Mouse (Mus musculus) MEL (cell line): ENCODE measurements around the gene Scamp2. TPM values are rescaled to one million over a fixed set of nuclear protein-coding genes. Genes with fewer than 3 reads are reported as not detected.

Source experiments
- DNase-seq: peaks from one replicate; pipeline ENCODE4 v3.0.0; 2011; ENCODE audit warnings: low read depth, low spot score
- H3K27ac ChIP-seq: 2 replicates; pipeline ENCODE4 v1.5.1; 2012; ENCODE audit warnings: low read depth, mild to moderate bottlenecking, control low read depth, low read length, moderate library complexity; ENCODE audit not compliant: control insufficient read depth
- H3K27me3 ChIP-seq, 2 experiments: fragments of 150-350 bp in 1 of 2; sonication (generic) in 1 of 2; 2 replicates each; pipeline ENCODE4 v1.6.1; 2012; ENCODE audit warnings: low read length in 2 of 2, mild to moderate bottlenecking in 2 of 2, improper control_type of control experiment in 1 of 2, moderate library complexity in 1 of 2; ENCODE audit not compliant: insufficient read depth in 2 of 2, control insufficient read depth in 1 of 2
- H3K36me3 ChIP-seq, 2 experiments: 2 replicates each; pipeline ENCODE4 v1.6.1; 2012 to 2014; ENCODE audit warnings: low read length in 2 of 2, improper control_type of control experiment in 1 of 2, inconsistent platforms in 1 of 2, mild to moderate bottlenecking in 1 of 2; ENCODE audit not compliant: insufficient read depth in 2 of 2, control insufficient read depth in 1 of 2
- H3K4me1 ChIP-seq, 2 experiments: fragments of 150-350 bp in 1 of 2; sonication (generic) in 1 of 2; 2 replicates each; pipeline ENCODE4 v1.6.1; 2012; ENCODE audit warnings: low read length in 2 of 2, improper control_type of control experiment in 1 of 2, mild to moderate bottlenecking in 1 of 2; ENCODE audit not compliant: insufficient read depth in 2 of 2, control insufficient read depth in 1 of 2
- H3K4me3 ChIP-seq, 2 experiments: fragments of 150-350 bp in 1 of 2; sonication (generic) in 1 of 2; 2 replicates each; pipeline ENCODE4 v1.5.1; 2012; ENCODE audit warnings: low read depth in 2 of 2, low read length in 2 of 2, mild to moderate bottlenecking in 2 of 2, moderate library complexity in 2 of 2, control low read depth in 1 of 2, improper control_type of control experiment in 1 of 2; ENCODE audit not compliant: control insufficient read depth in 1 of 2, insufficient read depth in 1 of 2
- H3K79me2 ChIP-seq: 2 replicates; pipeline ENCODE4 v1.6.1; 2012; ENCODE audit warnings: mild to moderate bottlenecking, low read length, moderate library complexity; ENCODE audit not compliant: control insufficient read depth, poor library complexity, insufficient read depth
- H3K9ac ChIP-seq: 2 replicates; pipeline ENCODE4 v1.6.1; 2012; ENCODE audit warnings: low read depth, mild to moderate bottlenecking, control low read depth, low read length, moderate library complexity; ENCODE audit not compliant: control insufficient read depth, poor library complexity, severe bottlenecking
- H3K9me3 ChIP-seq: fragments of 150-350 bp; sonication (generic); replicated peaks from 2 replicates; pipeline ENCODE4 v1.6.1; 2012; ENCODE audit warnings: mild to moderate bottlenecking, low read length, improper control_type of control experiment, moderate library complexity; ENCODE audit not compliant: insufficient read depth
- BHLHE40 ChIP-seq: IDR thresholded peaks from 2 replicates; pipeline ENCODE4 v1.6.1; 2012; ENCODE audit warnings: low read depth, mild to moderate bottlenecking, inconsistent platforms, low read length, improper control_type of control experiment, borderline replicate concordance
- CHD1 ChIP-seq: IDR thresholded peaks from 2 replicates; pipeline ENCODE4 v1.6.1; 2012; ENCODE audit warnings: low read depth, mild to moderate bottlenecking, inconsistent platforms, low read length, improper control_type of control experiment
- CTCF ChIP-seq, 3 experiments: IDR thresholded peaks in 2 of 3; conservative IDR thresholded peaks in 1 of 3; 2 replicates each; pipeline ENCODE4 v1.5.1; 2011 to 2012; ENCODE audit warnings: low read length in 3 of 3, low read depth in 2 of 3, mild to moderate bottlenecking in 2 of 3, improper control_type of control experiment in 1 of 3, inconsistent platforms in 1 of 3, mixed read lengths in 1 of 3, moderate library complexity in 1 of 3; ENCODE audit not compliant: control insufficient read depth in 1 of 3, insufficient read depth in 1 of 3, poor library complexity in 1 of 3, severe bottlenecking in 1 of 3
- E2F4 ChIP-seq: IDR thresholded peaks from 2 replicates; pipeline ENCODE4 v1.6.1; 2011; ENCODE audit warnings: low read depth, low read length, improper control_type of control experiment, borderline replicate concordance
- ELF1 ChIP-seq: IDR thresholded peaks from 2 replicates; pipeline ENCODE4 v1.6.1; 2014; ENCODE audit warnings: low read depth, mild to moderate bottlenecking, inconsistent platforms, low read length, improper control_type of control experiment, moderate library complexity
- ETS1 ChIP-seq: IDR thresholded peaks from 2 replicates; pipeline ENCODE4 v1.6.1; 2012; ENCODE audit warnings: low read depth, mild to moderate bottlenecking, inconsistent platforms, low read length, improper control_type of control experiment, moderate library complexity
- GABPA ChIP-seq: IDR thresholded peaks from 2 replicates; pipeline ENCODE4 v1.6.1; 2012; ENCODE audit warnings: low read depth, mild to moderate bottlenecking, inconsistent platforms, low read length, improper control_type of control experiment, moderate library complexity
- JUND ChIP-seq: IDR thresholded peaks from 2 replicates; pipeline ENCODE4 v1.6.1; 2011; ENCODE audit warnings: low read depth, mild to moderate bottlenecking, improper control_type of control experiment, low read length
- KAT2A ChIP-seq: conservative IDR thresholded peaks from 2 replicates; pipeline ENCODE4 v1.6.1; 2012; ENCODE audit warnings: low read depth, low read length, improper control_type of control experiment, inconsistent platforms
- MAX ChIP-seq: IDR thresholded peaks from 2 replicates; pipeline ENCODE4 v1.6.1; 2011; ENCODE audit warnings: low read length, improper control_type of control experiment
- MEF2A ChIP-seq: IDR thresholded peaks from 2 replicates; pipeline ENCODE4 v1.6.1; 2014; ENCODE audit warnings: low read depth, mild to moderate bottlenecking, inconsistent platforms, low read length, improper control_type of control experiment; ENCODE audit not compliant: poor library complexity, insufficient replicate concordance, severe bottlenecking; ENCODE audit errors: extremely low read depth
- MXI1 ChIP-seq: IDR thresholded peaks from 2 replicates; pipeline ENCODE4 v1.6.1; 2011; ENCODE audit warnings: mild to moderate bottlenecking, low read depth, low read length, improper control_type of control experiment
- MYC ChIP-seq: IDR thresholded peaks from 2 replicates; pipeline ENCODE4 v1.6.1; 2011; ENCODE audit warnings: low read depth, mild to moderate bottlenecking, low read length, improper control_type of control experiment, moderate library complexity
- NELFE ChIP-seq: IDR thresholded peaks from 2 replicates; pipeline ENCODE4 v1.6.1; 2011; ENCODE audit warnings: low read depth, low read length, improper control_type of control experiment
- POLR2A ChIP-seq, 2 experiments: IDR thresholded peaks; 2 replicates each; pipeline ENCODE4 v1.6.1; 2011 to 2012; ENCODE audit warnings: low read length in 2 of 2, mild to moderate bottlenecking in 2 of 2, control low read depth in 1 of 2, improper control_type of control experiment in 1 of 2, low read depth in 1 of 2, moderate library complexity in 1 of 2; ENCODE audit not compliant: control insufficient read depth in 1 of 2, insufficient read depth in 1 of 2, poor library complexity in 1 of 2
- POLR2AphosphoS2 ChIP-seq: IDR thresholded peaks from 2 replicates; pipeline ENCODE4 v1.6.1; 2011; ENCODE audit warnings: low read length, improper control_type of control experiment
- POLR2AphosphoS5 ChIP-seq: IDR thresholded peaks from 2 replicates; pipeline ENCODE4 v1.6.1; 2012; ENCODE audit warnings: low read depth, borderline replicate concordance, mild to moderate bottlenecking, inconsistent platforms, low read length, moderate library complexity, mixed read lengths
- RAD21 ChIP-seq: IDR thresholded peaks from 2 replicates; pipeline ENCODE4 v1.6.1; 2011; ENCODE audit warnings: mild to moderate bottlenecking, low read depth, low read length, improper control_type of control experiment
- RCOR1 ChIP-seq: IDR thresholded peaks from 2 replicates; pipeline ENCODE4 v1.6.1; 2012; ENCODE audit warnings: low read depth, mild to moderate bottlenecking, inconsistent platforms, low read length, improper control_type of control experiment
- SIN3A ChIP-seq: IDR thresholded peaks from 2 replicates; pipeline ENCODE4 v1.6.1; 2012; ENCODE audit warnings: low read length, improper control_type of control experiment, inconsistent platforms
- SMC3 ChIP-seq: IDR thresholded peaks from 2 replicates; pipeline ENCODE4 v1.6.1; 2011; ENCODE audit warnings: low read depth, low read length, improper control_type of control experiment
- TAL1 ChIP-seq: IDR thresholded peaks from 2 replicates; pipeline ENCODE4 v1.6.1; 2012; ENCODE audit warnings: mild to moderate bottlenecking, inconsistent platforms, low read length, moderate library complexity, mixed read lengths
- TBP ChIP-seq: IDR thresholded peaks from 2 replicates; pipeline ENCODE4 v1.8.0; 2011; ENCODE audit warnings: low read depth, low read length, improper control_type of control experiment
- TCF12 ChIP-seq: IDR thresholded peaks from 2 replicates; pipeline ENCODE4 v1.6.1; 2014; ENCODE audit warnings: low read depth, mild to moderate bottlenecking, inconsistent platforms, low read length, improper control_type of control experiment, moderate library complexity
- UBTF ChIP-seq: IDR thresholded peaks from 2 replicates; pipeline ENCODE4 v1.6.1; 2012; ENCODE audit warnings: low read depth, mild to moderate bottlenecking, inconsistent platforms, low read length, improper control_type of control experiment, moderate library complexity, borderline replicate concordance; ENCODE audit not compliant: insufficient read depth
- USF1 ChIP-seq: IDR thresholded peaks from 2 replicates; pipeline ENCODE4 v1.6.1; 2014; ENCODE audit warnings: low read depth, mild to moderate bottlenecking, inconsistent platforms, low read length, improper control_type of control experiment, moderate library complexity
- ZC3H11A ChIP-seq: IDR thresholded peaks from 2 replicates; pipeline ENCODE4 v1.6.1; 2012; ENCODE audit warnings: low read depth, mild to moderate bottlenecking, inconsistent platforms, low read length, improper control_type of control experiment
- ZMIZ1 ChIP-seq: IDR thresholded peaks from 2 replicates; pipeline ENCODE4 v1.6.1; 2012; ENCODE audit warnings: low read depth, mild to moderate bottlenecking, inconsistent platforms, low read length, improper control_type of control experiment, moderate library complexity
- polyA plus RNA-seq, 2 experiments: library from polyadenylated mRNA; stranded (reverse) in 1 of 2; unstranded in 1 of 2; fragments of >175 nt in 1 of 2; fragments of >200 nt in 1 of 2; gene quantifications; 2 replicates each; pipeline versions ENCODE4 v1.2.1 to v1.2.4; 2012; ENCODE audit warnings: low replicate concordance in 2 of 2, low read depth in 1 of 2; ENCODE audit not compliant: insufficient read length in 2 of 2, insufficient read depth in 1 of 2, missing spikeins in 1 of 2
- total RNA-seq: library from RNA; depleted of rRNA; stranded (reverse); fragments of 300-350 nt; gene quantifications from 2 replicates; pipeline ENCODE4 v1.2.3, GENCODE M21; 2012

The Scamp2 gene
- total and polyA plus RNA-seq, 3 experiments, result 35.4 to 51.4 TPM; not detected in 1

GRCm38 (mm10) chr9:57543951-57544350, 16.8 kb upstream of the Scamp2 start:
- no peak for DNase-seq
- H3K27me3 ChIP-seq, result no peaks in the 10 kb centered on the region
- no peaks in the 10 kb centered on the region for H3K9me3 ChIP-seq
- H3K9ac ChIP-seq, result no peak overlapping the region
- no peak overlapping the region for H3K27ac ChIP-seq
- no peak for TF ChIP-seq RAD21
- no peak; a peak in 1 of 4 replicates for TF ChIP-seq POLR2A (IDR thresholded peaks at IDR 0.05; ENCODE audit: control insufficient read depth in 1 of 2, insufficient read depth in 1 of 2, low read depth in 1 of 2, low read length in 2 of 2, poor library complexity in 1 of 2)
- TF ChIP-seq RCOR1, result no peak
- no peak for TF ChIP-seq UBTF
- TF ChIP-seq SIN3A, result no peak
- no peak for TF ChIP-seq ETS1
- no peak for TF ChIP-seq POLR2AphosphoS2
- no peak for TF ChIP-seq TAL1
- no peak for TF ChIP-seq ZMIZ1
- TF ChIP-seq ELF1, result no peak
- no peak for TF ChIP-seq MAX
- TF ChIP-seq MEF2A, result no peak
- no peak for TF ChIP-seq TBP
- TF ChIP-seq GABPA, result no peak
- no peak for TF ChIP-seq USF1
- TF ChIP-seq JUND, result no peak
- no peak for TF ChIP-seq NELFE
- no peak for TF ChIP-seq TCF12
- TF ChIP-seq ZC3H11A, result no peak
- TF ChIP-seq MYC, result no peak
- TF ChIP-seq, all 39 proteins: peak for 0
- peaks cover 4 to 6% of the 10 kb centered on the region in 2 experiments for H3K36me3 ChIP-seq
- peaks cover 0 to 3% of the 10 kb centered on the region in 2 experiments; a peak in 1 of 4 replicates for H3K4me1 ChIP-seq
- no peak overlapping the region for H3K4me3 ChIP-seq
- peaks cover 1% of the 10 kb centered on the region; the same call in 1 of the 2 replicates for H3K79me2 ChIP-seq

DNA sequence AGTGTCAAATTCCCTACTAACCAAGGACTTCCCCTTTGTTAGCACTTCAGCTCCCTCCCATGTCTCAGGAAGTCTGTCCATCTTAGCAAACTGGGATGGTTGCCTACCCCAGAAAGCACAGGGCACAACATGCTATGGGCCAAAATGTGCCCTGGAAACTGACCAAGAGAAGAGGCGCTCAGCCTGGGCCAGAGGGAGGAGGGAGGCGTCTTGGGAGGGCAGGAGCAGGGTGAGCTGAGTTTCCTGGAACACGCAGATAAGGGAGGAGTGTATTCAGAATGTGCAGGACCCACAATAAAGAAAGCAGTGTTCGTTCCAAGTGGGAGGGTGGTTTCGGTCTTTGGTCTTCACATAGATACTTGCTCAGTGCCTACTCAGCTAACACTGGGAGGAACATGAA, 13.5 kb upstream of the Scamp2 start:
- Histone ChIP-seq H3K36me3 (peaks cover 2% of the 10 kb centered on the region in 2 experiments; a peak in 3 of 4 replicates), H3K4me1 (peaks cover 0 to 7% of the 10 kb centered on the region in 2 experiments; a peak in 2 of 4 replicates), H3K9me3 (no peaks in the 10 kb centered on the region), H3K4me3 (no peak overlapping the region), H3K27ac (no peak overlapping the region), H3K27me3 (no peaks in the 10 kb centered on the region), H3K9ac (no peak overlapping the region), H3K79me2 (no peaks in the 10 kb centered on the region)
- TF ChIP-seq MAX (no peak), NELFE (no peak), POLR2AphosphoS5 (no peak), BHLHE40 (no peak), USF1 (no peak), TBP (no peak), MXI1 (no peak), UBTF (no peak), RCOR1 (no peak), MYC (no peak), E2F4 (no peak), CHD1 (no peak), TAL1 (no peak), POLR2A (IDR thresholded peaks at IDR 0.05; ENCODE audit: control insufficient read depth in 1 of 2, insufficient read depth in 1 of 2, low read depth in 1 of 2, low read length in 2 of 2, poor library complexity in 1 of 2) (no peak), KAT2A (no peak), SMC3 (no peak), CTCF (IDR thresholded peaks at IDR 0.05 in 2 of 3, conservative IDR thresholded peaks at IDR 0.05 in 1 of 3; ENCODE audit: control insufficient read depth in 1 of 3, insufficient read depth in 1 of 3, low read depth in 2 of 3, low read length in 3 of 3, poor library complexity in 1 of 3, severe bottlenecking in 1 of 3) (no peak)
- no peak for DNase-seq
